Mouse (Mus musculus) embryonic facial prominence, embryonic 11.5 days (tissue): Measurements from ENCODE around the gene Slc5a10. TPM values are rescaled to one million over a fixed set of nuclear protein-coding genes. Genes with fewer than 3 reads are reported as not detected.

Source experiments
- ATAC-seq: fragments of 200-750 bp; cut with Nextera tagmentation; replicated peaks from 2 replicates; pipeline ENCODE4 v1.8.0; 2017; ENCODE audit warnings: low read depth; ENCODE audit not compliant: insufficient number of reproducible peaks, low FRiP score, low TSS enrichment
- DNase-seq: peaks from one replicate; pipeline ENCODE4 v3.0.0-alpha.2; 2015; ENCODE audit warnings: low spot score
- H3K27ac ChIP-seq: fragments of 300-500 bp; sonication (generic); replicated peaks from 2 replicates; pipeline ENCODE4 v1.5.1; 2014; ENCODE audit warnings: mild to moderate bottlenecking, low read depth, low read length, control low read depth
- H3K27me3 ChIP-seq: fragments of 300-500 bp; sonication (generic); 2 replicates; pipeline ENCODE4 v1.6.1; 2014; ENCODE audit warnings: mild to moderate bottlenecking, low read length, moderate library complexity, mixed read lengths; ENCODE audit not compliant: control insufficient read depth, insufficient read depth
- H3K36me3 ChIP-seq: fragments of 300-500 bp; sonication (generic); replicated peaks from 2 replicates; pipeline ENCODE4 v1.6.1; 2014; ENCODE audit warnings: low read depth, mild to moderate bottlenecking, low read length, moderate library complexity, mixed read lengths; ENCODE audit not compliant: control insufficient read depth, insufficient read depth
- H3K4me1 ChIP-seq: fragments of 300-500 bp; sonication (generic); 2 replicates; pipeline ENCODE4 v1.6.1; 2014; ENCODE audit warnings: low read length, mixed read lengths; ENCODE audit not compliant: control insufficient read depth, insufficient read depth
- H3K4me2 ChIP-seq: fragments of 300-500 bp; sonication (generic); 2 replicates; pipeline ENCODE4 v1.6.1; 2014; ENCODE audit warnings: low read depth, mild to moderate bottlenecking, control low read depth, low read length, moderate library complexity
- H3K4me3 ChIP-seq: fragments of 300-500 bp; sonication (generic); 2 replicates; pipeline ENCODE4 v1.5.1; 2014; ENCODE audit warnings: low read depth, low read length, control low read depth
- H3K9ac ChIP-seq: fragments of 300-500 bp; sonication (generic); replicated peaks from 2 replicates; pipeline ENCODE4 v1.6.1; 2014; ENCODE audit warnings: mild to moderate bottlenecking, control low read depth, low read length
- H3K9me3 ChIP-seq: fragments of 300-500 bp; sonication (generic); replicated peaks from 2 replicates; pipeline ENCODE4 v1.6.1; 2016; ENCODE audit warnings: mild to moderate bottlenecking, low read length, inconsistent platforms, mixed read lengths; ENCODE audit not compliant: control insufficient read depth
- WGBS: fragments of 180-500 bp; shearing (Covaris S2); extraction: QIAGEN DNeasy Blood & Tissue Kit; methylation state at CpG from one replicate; pipeline ENCODE4 v1.1.7; 2014; 5-methylcytosine and 5-hydroxymethylcytosine counted together
- polyA plus RNA-seq: library from polyadenylated mRNA; unstranded; fragments of >200 nt; fragmentation: Nextera tagmentation; extraction: Ambion mirVana; gene quantifications from 2 replicates; pipeline ENCODE4 v1.2.1, GENCODE M21; 2014

Slc5a10 gene
- polyA plus RNA-seq, 1 experiment from 2014 or later: not detected

- H3K4me3 ChIP-seq: no peak overlapping the region
- WGBS: 67% methylated on average over 5 of the region's 5 CpGs
- no peaks in the 10 kb centered on the region for H3K36me3 ChIP-seq
- DNase-seq (no peak), ATAC-seq (no peak)
- H3K4me1 ChIP-seq: no peaks in the 10 kb centered on the region
- no peaks in the 10 kb centered on the region for H3K9me3 ChIP-seq
- H3K27me3 ChIP-seq: no peaks in the 10 kb centered on the region
- H3K27ac ChIP-seq: no peak overlapping the region
- no peak overlapping the region for H3K4me2 ChIP-seq
- no peak overlapping the region for H3K9ac ChIP-seq
Observed at GRCm38 (mm10) chr11:61717990-61718389, 2.6 kb downstream of the Slc5a10 start.

GRCm38 (mm10) chr11:61715130-61715529 lies 5.5 kb downstream of the Slc5a10 start:
- 69% methylated on average over 6 of the region's 6 CpGs for WGBS
- H3K36me3 ChIP-seq: no peaks in the 10 kb centered on the region
- no peak for DNase-seq
- H3K27me3 ChIP-seq: no peaks in the 10 kb centered on the region
- H3K9ac ChIP-seq: no peak overlapping the region
- no peaks in the 10 kb centered on the region for H3K4me1 ChIP-seq
- 0 out of 2 replicates have a peak, but pooled peaks have one; percentile 16 for ATAC-seq
- H3K9me3 ChIP-seq: no peaks in the 10 kb centered on the region
- no peak overlapping the region for H3K4me3 ChIP-seq
- no peak overlapping the region for H3K27ac ChIP-seq
- no peak overlapping the region for H3K4me2 ChIP-seq

- Histone ChIP-seq H3K27me3 (no peaks in the 10 kb centered on the region), H3K36me3 (no peaks in the 10 kb centered on the region), H3K9me3 (no peaks in the 10 kb centered on the region), H3K4me1 (no peaks in the 10 kb centered on the region), H3K9ac (no peak overlapping the region), H3K27ac (no peak overlapping the region), H3K4me3 (no peak overlapping the region), H3K4me2 (no peak overlapping the region)
- DNase-seq (peak; percentile 92), ATAC-seq (peak; percentile 45; the same call in 1 of the 2 replicates)
- 42% methylated on average over 11 of the region's 11 CpGs for WGBS
Observed at GRCm38 (mm10) chr11:61714346-61715117, 6.1 kb downstream of the Slc5a10 start.

- Histone ChIP-seq H3K4me3 (no peak overlapping the region), H3K4me2 (no peak overlapping the region), H3K27me3 (no peaks in the 10 kb centered on the region), H3K4me1 (no peaks in the 10 kb centered on the region), H3K36me3 (no peaks in the 10 kb centered on the region), H3K9ac (no peak overlapping the region), H3K27ac (no peak overlapping the region), H3K9me3 (no peaks in the 10 kb centered on the region)
- WGBS: 66% methylated on average over 15 of the region's 15 CpGs
- ATAC-seq: no peak
- no peak for DNase-seq
Observed at GRCm38 (mm10) chr11:61713157-61713855, 7.3 kb downstream of the Slc5a10 start.

GRCm38 (mm10) chr11:61708928-61709327 lies 11.7 kb downstream of the Slc5a10 start:
- WGBS: 44% methylated on average over 3 of the region's 3 CpGs
- H3K27me3 ChIP-seq: no peaks in the 10 kb centered on the region
- H3K4me2 ChIP-seq: no peak overlapping the region
- no peaks in the 10 kb centered on the region for H3K9me3 ChIP-seq
- H3K4me1 ChIP-seq: no peaks in the 10 kb centered on the region
- H3K36me3 ChIP-seq: no peaks in the 10 kb centered on the region
- ATAC-seq: no peak
- H3K9ac ChIP-seq: no peak overlapping the region; the same call in 1 of the 2 replicates
- DNase-seq: no peak
- no peak overlapping the region for H3K4me3 ChIP-seq
- no peak overlapping the region for H3K27ac ChIP-seq

- no peak overlapping the region for H3K4me3 ChIP-seq
- no peaks in the 10 kb centered on the region for H3K9me3 ChIP-seq
- no peak for ATAC-seq
- no peak overlapping the region for H3K9ac ChIP-seq
- H3K36me3 ChIP-seq: no peaks in the 10 kb centered on the region
- DNase-seq: no peak
- no peaks in the 10 kb centered on the region for H3K4me1 ChIP-seq
- no peak overlapping the region for H3K27ac ChIP-seq
- no peak overlapping the region for H3K4me2 ChIP-seq
- H3K27me3 ChIP-seq: no peaks in the 10 kb centered on the region
- WGBS: 70% methylated on average over 4 of the region's 4 CpGs
Observed at GRCm38 (mm10) chr11:61706232-61706631, 14.4 kb downstream of the Slc5a10 start.

GRCm38 (mm10) chr11:61705581-61705980 lies 15.0 kb downstream of the Slc5a10 start:
- Histone ChIP-seq H3K9me3 (no peaks in the 10 kb centered on the region), H3K4me3 (no peak overlapping the region), H3K4me2 (no peak overlapping the region), H3K9ac (no peak overlapping the region), H3K36me3 (no peaks in the 10 kb centered on the region), H3K4me1 (no peaks in the 10 kb centered on the region), H3K27ac (no peak overlapping the region), H3K27me3 (no peaks in the 10 kb centered on the region)
- no peak for ATAC-seq
- 90% methylated on average over 2 of the region's 2 CpGs for WGBS
- no peak for DNase-seq

- WGBS: 89% methylated on average over 5 of the region's 5 CpGs
Observed at GRCm38 (mm10) chr11:61702494-61702893, 18.1 kb downstream of the Slc5a10 start.

More at GRCm38 (mm10) chr11:61702494-61702893, 18.1 kb downstream of the Slc5a10 start:
- no peak overlapping the region for H3K4me3 ChIP-seq
- H3K9me3 ChIP-seq: no peaks in the 10 kb centered on the region
- no peak overlapping the region for H3K27ac ChIP-seq
- H3K27me3 ChIP-seq: no peaks in the 10 kb centered on the region
- DNase-seq (no peak), ATAC-seq (no peak)
- H3K9ac ChIP-seq: no peak overlapping the region
- H3K4me2 ChIP-seq: no peak overlapping the region
- no peaks in the 10 kb centered on the region for H3K4me1 ChIP-seq
- no peaks in the 10 kb centered on the region for H3K36me3 ChIP-seq
